9 mouse cellular contexts compared by ENCODE assay signal in the genomic region with DNA sequence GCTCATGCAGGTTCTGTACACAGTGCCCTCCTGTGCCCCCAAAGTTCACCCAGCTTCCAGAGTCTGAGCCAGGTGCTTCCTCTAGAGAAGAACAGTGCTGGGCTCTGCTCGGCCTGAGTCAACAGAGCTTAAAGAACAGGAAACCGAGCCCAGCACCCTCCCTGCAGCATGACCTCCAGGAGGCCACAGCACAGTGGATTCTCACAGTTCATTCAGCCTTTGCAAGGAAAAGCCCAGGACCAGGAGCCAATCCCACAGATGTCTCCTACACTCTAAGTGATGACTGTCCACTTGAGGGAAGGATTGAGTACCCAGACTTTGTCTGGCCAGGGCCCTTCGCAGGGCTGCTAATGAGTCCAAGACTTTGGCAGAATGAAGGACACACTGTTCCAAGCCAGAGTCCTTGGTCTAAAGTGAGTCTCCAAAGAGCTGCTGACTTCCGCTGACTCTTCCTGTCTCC.
DNase-seq lines count a peak whose midpoint lies in the region; ATAC-seq lines count a peak whose summit lies in the region.
"Had no signal": no experiment of that assay in that cellular context is flagged by ENCODE, and none has a peak within 500 bp of the region (broad histone marks: within the 10 kb centered on the region; RNA-seq: fewer than 3 reads in every experiment).

No protein-coding gene starts in this region.

- no peak for DNase-seq in midbrain, embryonic 10.5 days (ENCODE audit: low spot score)
- DNase-seq in midbrain, embryonic 11.5 days (ENCODE audit: low spot score, missing footprints): no peak
- DNase-seq in c-Kit-positive CD71-negative TER-119-negative erythroid progenitor cells, embryonic 14.5 days (ENCODE audit: low read depth): peak; percentile 34
- peak; percentile 80 to 83 for DNase-seq in heart, postnatal 10 days
- DNase-seq in kidney, postnatal 25 days: peak; percentile 66 to 89
- no peak for DNase-seq in cerebellum, postnatal 4 days (ENCODE audit: low spot score in 2 of 2)

- no peak overlapping the region for H3K9ac ChIP-seq in midbrain, embryonic 11.5 days (ENCODE audit: low read length)

- peak overlapping the region; percentile 29; the same call in 1 of the 2 replicates for H3K27ac ChIP-seq in midbrain, embryonic 10.5 days (replicated peaks)
- H3K27ac ChIP-seq in midbrain, embryonic 11.5 days (ENCODE audit: low read depth, low read length): no peak overlapping the region
- H3K27ac ChIP-seq: macrophage had no signal

- no peaks in the 10 kb centered on the region for H3K36me3 ChIP-seq in midbrain, embryonic 10.5 days
- no peaks in the 10 kb centered on the region for H3K36me3 ChIP-seq in midbrain, embryonic 11.5 days (ENCODE audit: control insufficient read depth, insufficient read depth, low read length)

- ATAC-seq in midbrain, embryonic 11.5 days (ENCODE audit: low FRiP score): no peak
- ATAC-seq in megakaryocyte progenitor cell, adult 5-6 weeks (replicated peaks; ENCODE audit: poor library complexity): peak; percentile 62
- no peak for ATAC-seq in erythroblast, adult 5-6 weeks (replicated peaks; ENCODE audit: low FRiP score, poor library complexity, severe bottlenecking)

- no peak overlapping the region for H3K4me3 ChIP-seq in midbrain, embryonic 10.5 days
- H3K4me3 ChIP-seq in midbrain, embryonic 11.5 days (ENCODE audit: low read depth, low read length): no peak overlapping the region

- H3K27me3 ChIP-seq in midbrain, embryonic 10.5 days (ENCODE audit: low read depth, poor library complexity, severe bottlenecking): peaks cover 28% of the 10 kb centered on the region
- H3K27me3 ChIP-seq in midbrain, embryonic 11.5 days (ENCODE audit: control insufficient read depth, insufficient read depth, low read length): no peaks in the 10 kb centered on the region; the same call in 1 of the 2 replicates

- peaks cover 26% of the 10 kb centered on the region for H3K4me1 ChIP-seq in midbrain, embryonic 10.5 days
- no peaks in the 10 kb centered on the region for H3K4me1 ChIP-seq in midbrain, embryonic 11.5 days (ENCODE audit: control insufficient read depth, insufficient read depth, low read length)

- intact Hi-C loops in heart, postnatal 10 days (cut with DNase I): loop anchor here (2.0 kb wide), 1 partner anchor 13 kb away; no protein-coding TSS in a partner anchor

- H3K4me2 ChIP-seq in midbrain, embryonic 11.5 days: no peak overlapping the region

- WGBS in midbrain, embryonic 10.5 days: 65% methylated on average over 4 of the region's 4 CpGs
- WGBS in midbrain, embryonic 11.5 days: 63% methylated on average over 4 of the region's 4 CpGs

- no peaks in the 10 kb centered on the region for H3K9me3 ChIP-seq in midbrain, embryonic 10.5 days (replicated peaks)
- H3K9me3 ChIP-seq in midbrain, embryonic 11.5 days (ENCODE audit: control insufficient read depth, low read length): no peaks in the 10 kb centered on the region

Comparison
In these comparisons a context has a peak if more than half of its experiments do, and no peak if none do; other contexts are left out.
1. DNase-seq: peak in c-Kit-positive CD71-negative TER-119-negative erythroid progenitor cells, embryonic 14.5 days (single experiment), heart, postnatal 10 days (2 of 2) and kidney, postnatal 25 days (2 of 2); none in midbrain, embryonic 10.5 days (single experiment), midbrain, embryonic 11.5 days (single experiment) and cerebellum, postnatal 4 days (0 of 2).